Mouse (Mus musculus) neural tube, embryonic 10.5 days (tissue): Measurements from ENCODE around the gene Srp72.

Experiments
- DNase-seq: peaks from one replicate; pipeline ENCODE4 v3.0.0-alpha.2; 2017; ENCODE audit warnings: low spot score; ENCODE audit errors: extremely low spot score

Srp72 gene

GRCm38 (mm10) chr5:76974554-76975285, at the start of gene Srp72:
Gene Srp72 (plus strand): TSS chr5:76974683.
- peak; percentile 91 for DNase-seq

GRCm38 (mm10) chr5:76928124-76928832, 46.2 kb upstream of the Srp72 start:
- DNase-seq: no peak

GRCm38 (mm10) chr5:76929180-76929877, 45.2 kb upstream of the Srp72 start:
- DNase-seq: no peak

- DNase-seq: no peak
These were observed 34.8 kb upstream of the Srp72 start for GRCm38 (mm10) chr5:76939717-76940116.

- DNase-seq: no peak
These were observed 32.5 kb upstream of the Srp72 start for GRCm38 (mm10) chr5:76941975-76942374.

- no peak for DNase-seq
These were observed 32.0 kb upstream of the Srp72 start for GRCm38 (mm10) chr5:76942505-76942904.

- no peak for DNase-seq
These were observed 29.4 kb upstream of the Srp72 start for GRCm38 (mm10) chr5:76944965-76945677.

GRCm38 (mm10) chr5:76945678-76946033, 28.8 kb upstream of the Srp72 start:
- no peak for DNase-seq

- no peak for DNase-seq
These were observed 27.3 kb upstream of the Srp72 start for GRCm38 (mm10) chr5:76947142-76947541.

GRCm38 (mm10) chr5:76947758-76948157, 26.7 kb upstream of the Srp72 start:
- no peak for DNase-seq

- no peak for DNase-seq
These were observed 24.0 kb upstream of the Srp72 start for GRCm38 (mm10) chr5:76950343-76951105.

GRCm38 (mm10) chr5:76951106-76952027, 23.1 kb upstream of the Srp72 start, which contains the start of the genes Paics and Ppat:
Gene Paics (plus strand): TSS chr5:76951307.
Gene Ppat (minus strand): TSS chr5:76951578.
- peak; percentile 98 for DNase-seq

- DNase-seq: no peak
These were observed 22.1 kb upstream of the Srp72 start for GRCm38 (mm10) chr5:76952112-76953040.

- DNase-seq: no peak
These were observed 20.7 kb upstream of the Srp72 start for GRCm38 (mm10) chr5:76953794-76954193.

GRCm38 (mm10) chr5:76954271-76954900, 20.1 kb upstream of the Srp72 start:
- no peak for DNase-seq

GRCm38 (mm10) chr5:76955474-76955873, 19.0 kb upstream of the Srp72 start:
- no peak for DNase-seq

- DNase-seq: no peak
These were observed 16.5 kb upstream of the Srp72 start for GRCm38 (mm10) chr5:76957954-76958353.

- no peak for DNase-seq
These were observed 14.9 kb upstream of the Srp72 start for GRCm38 (mm10) chr5:76959587-76959986.
